Mouse (Mus musculus) CD4-positive, CD25-positive, alpha-beta regulatory T cell, adult 4 months (primary cell): ENCODE data around the gene Sesn1. TPM values are rescaled to one million over a fixed set of nuclear protein-coding genes. Genes with fewer than 3 reads are reported as not detected.
"Not testable (repeated sequence)": the region's sequence is repeated elsewhere in the genome, so short reads cannot be mapped to it uniquely, and the experiment has no call there.

Source experiments
- ATAC-seq: one replicate; pipeline ENCODE4 v1.8.0; 2017
- polyA plus RNA-seq, 2 experiments: library from polyadenylated mRNA; unstranded; fragments of 100-300 nt; shearing (Covaris generic); gene quantifications; one replicate each; pipeline ENCODE4 v1.2.1; 2017

The Sesn1 gene
- polyA plus RNA-seq, 2 experiments from 2014 or later: 117 to 130 TPM

DNA sequence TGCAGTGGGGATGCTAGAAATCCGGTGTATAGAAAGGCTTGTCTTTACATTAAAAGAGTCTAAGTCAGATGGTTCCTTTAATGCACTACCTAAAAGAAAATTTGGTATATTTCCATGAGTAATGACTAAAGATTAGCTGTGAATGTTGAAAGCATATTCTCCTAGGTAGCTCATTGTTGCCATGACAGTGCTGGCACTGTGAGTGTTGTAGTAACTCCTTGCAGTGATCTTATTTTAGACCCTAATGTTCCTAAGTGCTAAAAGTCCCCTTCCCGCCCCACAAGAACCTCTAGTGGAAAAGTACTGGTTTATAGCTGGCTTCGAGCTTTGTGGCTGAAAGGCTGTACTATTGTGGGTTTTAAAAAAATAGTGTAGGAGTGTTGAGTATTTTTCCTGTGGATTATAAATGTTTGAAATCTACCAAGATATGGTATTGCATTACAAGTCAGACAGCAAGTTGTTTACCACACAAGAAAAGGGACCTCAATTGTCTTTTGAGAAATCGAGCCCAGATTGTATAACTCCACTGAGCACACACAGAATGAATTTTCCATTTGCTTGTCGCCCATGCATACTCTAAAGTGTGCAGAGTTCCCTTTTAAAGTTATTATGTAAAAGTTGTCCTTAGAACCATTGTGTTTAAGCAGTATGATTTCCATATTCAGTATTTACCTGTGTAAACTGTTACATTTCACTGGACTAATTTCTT, 13.0 kb downstream of the Sesn1 start:
- ATAC-seq: peak; percentile 37

DNA sequence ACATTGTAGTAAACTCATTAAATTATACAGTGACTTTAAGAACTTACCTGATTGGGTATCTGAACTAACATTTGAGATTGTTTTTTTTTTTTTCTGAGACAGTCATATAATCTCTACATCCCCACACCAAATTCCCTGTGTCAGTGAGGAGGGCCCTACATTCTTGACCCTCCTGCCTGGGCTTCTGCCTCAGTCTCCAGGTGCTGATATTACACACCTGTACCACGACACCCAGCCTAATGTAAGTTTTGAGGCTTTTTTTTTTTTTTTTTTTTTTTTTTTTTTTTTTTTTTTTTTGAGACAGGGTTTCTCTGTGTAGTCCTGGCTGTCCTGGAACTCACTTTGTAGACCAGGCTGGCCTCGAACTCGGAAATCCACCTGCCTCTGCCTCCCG, 13.5 kb downstream of the Sesn1 start:
- not testable (repeated sequence) for ATAC-seq

DNA sequence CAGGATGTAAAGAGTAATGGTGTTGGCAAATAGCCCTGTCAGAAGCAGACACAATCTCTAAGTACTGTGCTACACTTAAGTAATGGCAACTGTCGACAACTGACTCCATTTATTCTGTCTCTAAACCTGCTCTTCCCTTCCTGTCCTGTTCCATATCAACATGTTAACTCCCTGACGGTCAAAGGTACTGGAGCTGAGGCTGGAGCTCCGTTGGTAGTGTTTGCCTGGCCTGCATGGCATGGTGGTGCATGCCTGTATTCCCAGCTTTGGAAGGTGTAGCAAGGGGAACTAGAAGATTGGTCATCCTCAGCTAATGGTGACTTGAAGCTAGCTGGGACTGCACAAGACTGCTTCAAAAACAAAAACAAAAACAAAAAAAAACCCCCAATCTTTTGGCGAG, 14.2 kb downstream of the Sesn1 start:
- no peak for ATAC-seq

DNA sequence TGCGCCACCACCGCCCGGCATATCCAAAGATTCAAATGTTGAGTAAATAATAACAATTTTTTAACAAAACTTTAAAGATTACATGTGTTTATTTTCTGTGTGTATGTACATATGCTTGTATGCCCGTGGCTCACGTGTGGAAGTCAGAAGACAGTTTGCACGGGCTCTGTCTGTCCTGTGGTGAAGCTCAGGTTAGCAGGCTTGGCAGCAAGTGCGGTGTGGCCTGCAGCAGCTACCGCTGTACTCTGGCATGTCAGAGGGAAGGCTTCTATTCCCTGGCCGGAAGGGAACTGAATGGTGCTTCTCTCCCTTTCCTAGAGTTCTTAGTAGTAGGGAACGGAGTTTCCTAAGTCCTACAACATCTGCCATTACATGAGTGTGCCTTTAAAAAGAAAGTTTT, 15.3 kb downstream of the Sesn1 start:
- no peak for ATAC-seq

DNA sequence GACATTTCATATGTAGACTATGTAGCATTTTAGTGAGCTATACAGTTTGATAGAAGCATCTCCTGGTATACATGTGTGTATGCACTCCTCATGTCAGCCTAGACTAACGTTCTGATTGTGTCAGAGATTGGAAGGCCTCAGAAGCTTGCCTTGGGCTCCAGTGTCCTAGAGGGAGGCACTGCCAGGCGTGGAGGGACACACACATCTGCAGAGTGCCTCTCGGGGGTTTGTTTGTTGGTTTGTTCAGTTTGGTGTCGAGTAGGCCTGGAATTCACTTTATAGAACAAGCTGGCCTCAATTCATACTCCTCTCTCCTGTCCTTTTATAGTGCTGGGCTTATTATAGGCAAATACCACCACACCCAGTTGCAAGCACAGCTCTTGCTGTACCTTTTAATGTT, 16.3 kb downstream of the Sesn1 start:
- ATAC-seq: no peak

DNA sequence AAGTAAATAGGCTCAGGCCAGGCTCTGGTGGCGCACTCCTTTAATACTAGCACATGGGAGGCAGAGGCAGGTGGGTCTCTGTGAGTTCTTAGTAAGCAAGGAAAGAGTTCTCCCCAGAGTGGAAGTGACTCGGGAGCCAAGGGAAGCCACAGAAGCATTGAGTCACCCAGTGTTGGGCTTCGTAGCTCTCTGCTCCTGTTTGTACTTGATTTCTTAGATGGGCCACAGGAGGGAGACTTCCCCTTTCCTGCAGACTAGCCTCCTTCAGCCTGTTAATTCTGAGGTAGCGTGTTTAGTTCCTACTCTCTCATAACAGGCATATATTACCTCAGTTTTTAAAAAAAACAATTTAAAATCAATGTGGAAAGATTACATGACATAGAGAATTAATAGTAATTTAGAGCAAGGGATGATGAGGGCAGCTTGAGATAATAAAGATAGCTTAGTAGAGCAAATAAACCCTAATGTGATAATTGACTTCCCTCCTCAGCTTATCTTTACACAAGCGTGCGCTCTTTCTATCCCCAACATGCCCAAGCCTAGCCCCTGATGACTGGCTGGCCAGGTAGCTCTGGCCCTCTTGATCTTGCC, 16.9 kb downstream of the Sesn1 start:
- no peak for ATAC-seq

DNA sequence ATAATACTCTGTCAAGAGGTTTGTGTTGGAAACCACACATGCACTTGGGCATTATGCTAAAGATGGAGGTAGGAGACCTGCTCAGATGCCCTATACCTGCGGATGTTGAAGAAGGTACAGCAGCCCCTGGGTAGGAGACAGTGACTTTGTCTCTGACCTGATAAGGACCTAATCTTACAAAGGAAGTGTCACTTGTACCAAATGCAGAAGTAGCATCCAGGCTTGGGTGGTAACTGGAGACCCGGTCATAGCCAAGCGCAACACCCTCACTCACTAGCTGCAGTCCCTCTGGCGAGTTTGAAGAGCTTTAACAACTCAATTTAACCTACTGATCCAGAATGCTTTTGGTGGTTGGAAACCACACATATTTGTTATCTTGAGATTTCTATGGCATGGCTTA, 18.0 kb downstream of the Sesn1 start:
- no peak for ATAC-seq

DNA sequence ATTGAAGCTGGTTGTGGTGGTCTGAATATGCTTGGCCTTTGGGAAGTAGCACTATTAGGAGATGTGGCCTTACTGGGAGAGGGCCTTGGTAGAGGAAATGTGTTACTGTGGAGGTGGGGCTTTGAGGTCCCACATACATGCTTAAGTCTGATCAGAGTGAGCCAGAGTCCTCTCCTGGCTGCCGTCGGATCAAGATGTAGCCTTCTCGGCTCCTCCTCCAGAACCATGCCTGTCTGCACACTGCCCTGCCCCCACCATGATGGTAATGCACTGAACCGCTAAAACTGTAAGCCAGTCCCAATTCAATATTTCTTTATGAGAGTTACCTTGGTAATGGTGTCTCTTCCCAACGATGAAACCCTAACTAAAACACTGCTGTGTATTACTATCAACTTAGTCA, 19.5 kb downstream of the Sesn1 start:
- ATAC-seq: no peak

DNA sequence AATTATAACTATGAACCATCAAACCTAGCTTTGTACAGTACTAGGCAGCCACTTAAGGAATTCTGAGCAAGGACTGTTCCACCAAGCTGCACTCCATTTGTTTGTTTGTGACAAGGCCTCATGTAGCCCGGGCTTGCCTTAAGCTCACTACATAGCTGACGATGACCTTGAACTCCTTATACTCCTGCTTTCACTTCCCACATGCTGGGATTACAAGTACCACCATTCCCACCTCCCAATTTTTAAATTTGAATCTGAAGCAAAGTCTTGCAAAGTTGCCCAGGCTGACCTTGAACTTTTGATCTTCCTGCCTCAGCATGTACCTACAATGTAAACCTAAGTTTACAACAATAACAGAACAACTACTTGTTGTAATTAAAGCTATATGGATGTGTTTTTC, 20.2 kb downstream of the Sesn1 start:
- ATAC-seq: no peak

DNA sequence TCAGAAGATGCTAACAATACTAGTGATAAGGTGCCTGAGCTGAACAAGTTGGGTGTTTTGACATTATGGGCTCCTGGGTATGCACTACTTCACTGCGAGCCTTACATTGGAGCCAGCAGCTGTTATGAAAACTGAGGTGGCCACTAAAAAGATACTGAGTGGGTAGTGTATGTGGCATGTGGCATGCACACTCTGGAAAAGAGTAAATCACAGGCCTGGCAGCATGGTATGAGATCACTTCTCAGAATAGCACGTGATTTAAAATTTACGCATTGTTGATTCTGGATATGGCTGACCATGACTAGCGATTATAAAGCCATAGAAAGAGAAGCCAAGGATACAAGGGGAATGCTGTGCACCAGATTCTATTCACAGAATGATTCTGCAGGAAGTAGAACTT, 20.7 kb downstream of the Sesn1 start:
- ATAC-seq: no peak

DNA sequence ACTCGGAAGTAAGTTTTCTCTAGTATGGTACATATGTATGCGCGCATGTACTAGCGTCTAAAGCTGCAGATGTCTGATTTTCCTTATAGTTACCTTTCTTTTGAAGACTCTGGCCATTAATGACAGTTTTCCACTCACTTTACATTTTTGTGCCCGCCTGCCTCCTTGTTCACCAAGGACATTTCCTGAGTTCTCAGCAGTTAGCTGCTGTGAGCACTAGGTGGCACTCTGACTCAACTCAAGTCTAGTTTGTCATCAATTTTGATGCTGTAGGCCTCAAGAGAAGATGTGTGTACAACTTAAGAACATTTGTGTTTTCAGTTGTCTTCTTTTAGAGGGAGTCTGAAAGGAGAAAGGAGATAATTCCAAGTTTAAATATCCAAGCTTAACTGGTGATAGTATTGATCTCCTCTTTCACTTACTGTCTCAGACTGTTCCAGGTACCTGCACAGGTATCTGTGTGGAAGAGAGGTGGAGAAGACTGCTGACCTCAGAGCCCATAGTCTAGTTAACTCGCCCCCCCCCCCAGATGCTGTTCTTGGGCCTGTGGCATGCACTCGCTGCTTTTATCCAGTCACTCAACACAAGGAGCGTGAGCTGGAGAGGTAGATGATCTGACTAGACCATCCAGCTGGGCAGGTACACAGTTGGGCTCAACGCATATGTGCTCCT, 21.3 kb downstream of the Sesn1 start:
- peak; percentile 92 for ATAC-seq

DNA sequence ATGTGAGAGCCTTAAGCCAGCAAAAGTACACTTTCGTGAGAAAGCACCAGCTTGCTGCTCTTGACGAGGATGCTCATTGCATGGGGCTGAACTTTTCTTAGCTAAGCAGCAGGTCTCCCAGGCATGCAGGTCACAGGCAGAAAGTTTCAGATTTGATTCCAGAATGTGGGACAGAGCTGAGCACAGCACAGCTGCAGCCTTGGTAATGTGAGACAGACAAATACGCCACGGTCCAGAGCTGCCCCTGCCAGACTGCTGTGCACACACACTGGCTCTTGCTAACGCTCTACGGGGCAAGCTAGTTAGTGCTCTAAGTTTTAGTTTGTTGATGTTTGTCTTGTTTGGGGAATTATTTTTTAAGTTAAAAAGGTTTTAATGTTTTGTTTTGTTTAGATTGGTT, 22.5 kb downstream of the Sesn1 start:
- no peak for ATAC-seq

DNA sequence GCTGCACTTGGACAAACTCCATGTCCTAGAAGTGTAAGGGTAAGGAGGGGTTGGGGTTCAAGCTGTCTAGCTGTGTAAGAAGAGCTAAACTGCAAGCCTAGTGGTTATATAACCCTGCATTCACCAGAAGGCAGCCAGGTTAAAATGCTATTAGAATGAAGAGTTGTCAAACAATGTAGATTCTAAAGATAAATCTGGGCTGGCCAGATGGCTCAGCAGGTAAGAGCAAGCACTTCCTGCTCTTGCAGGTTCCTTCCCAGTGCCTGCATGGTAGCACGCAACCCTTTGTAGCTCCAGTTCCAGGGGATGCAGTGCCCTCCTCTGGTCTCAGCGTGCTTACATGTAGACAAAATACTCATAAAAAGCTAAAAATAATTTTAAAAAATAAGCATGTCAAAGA, 24.4 kb downstream of the Sesn1 start:
- peak; percentile 8 for ATAC-seq

DNA sequence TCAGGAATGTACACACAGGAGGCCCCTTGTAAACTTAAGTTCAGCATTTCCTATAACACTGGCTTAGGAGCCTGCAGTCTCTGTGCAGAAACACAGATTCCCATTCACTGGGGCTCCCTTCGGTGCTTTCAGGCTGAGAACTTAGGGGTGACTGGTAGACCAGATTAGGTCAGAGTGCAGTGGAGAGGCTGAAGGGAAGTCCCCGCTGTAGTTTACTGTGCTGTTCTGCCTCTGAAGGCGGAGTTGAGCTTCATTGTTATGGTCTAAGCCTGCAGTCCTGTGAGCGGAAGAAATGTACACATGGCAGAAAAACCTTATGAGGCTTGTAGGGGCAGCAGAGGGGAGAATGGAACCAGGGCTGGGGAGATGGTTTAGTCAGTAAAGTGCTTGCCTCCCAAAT, 29.2 kb downstream of the Sesn1 start:
- ATAC-seq: peak; percentile 98

DNA sequence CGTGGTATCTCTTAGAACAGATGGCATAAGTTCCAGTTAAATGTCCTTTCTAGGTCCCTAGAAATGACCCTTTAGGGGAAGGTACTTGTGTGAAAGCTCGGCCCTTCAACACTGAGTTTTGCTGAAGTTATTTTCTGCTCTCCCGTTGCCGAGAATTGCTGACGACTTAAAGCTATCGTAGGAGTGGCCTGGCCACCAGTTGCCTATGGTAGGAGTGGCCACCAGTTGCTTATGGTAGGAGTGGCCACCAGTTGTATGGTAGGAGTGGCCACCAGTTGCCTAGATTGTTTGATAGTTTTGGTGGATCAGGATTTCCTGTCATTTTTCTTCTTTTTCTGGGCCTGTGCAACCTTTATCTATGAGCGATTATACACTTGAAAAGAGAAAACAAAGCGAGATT, 38.0 kb downstream of the Sesn1 start:
- ATAC-seq: no peak

DNA sequence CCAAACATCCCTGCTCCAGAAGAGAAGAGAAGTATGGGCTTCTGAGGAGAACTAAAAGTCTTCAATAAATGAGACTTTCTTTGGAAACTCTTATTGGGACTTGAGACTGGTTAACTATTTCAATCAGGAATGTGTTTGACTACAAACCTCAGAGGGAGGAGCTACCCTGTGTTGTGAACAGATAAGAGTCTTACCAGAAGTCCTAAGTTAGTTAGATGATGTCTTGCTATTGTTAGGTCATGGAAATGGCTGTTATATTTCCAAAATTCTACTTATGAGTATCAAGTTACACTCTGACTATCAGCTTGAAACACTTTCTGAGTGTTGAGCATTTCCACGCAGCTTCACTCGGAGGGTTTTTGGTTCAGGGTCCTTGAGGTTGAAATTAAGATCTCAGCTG, 39.0 kb downstream of the Sesn1 start:
- no peak for ATAC-seq

DNA sequence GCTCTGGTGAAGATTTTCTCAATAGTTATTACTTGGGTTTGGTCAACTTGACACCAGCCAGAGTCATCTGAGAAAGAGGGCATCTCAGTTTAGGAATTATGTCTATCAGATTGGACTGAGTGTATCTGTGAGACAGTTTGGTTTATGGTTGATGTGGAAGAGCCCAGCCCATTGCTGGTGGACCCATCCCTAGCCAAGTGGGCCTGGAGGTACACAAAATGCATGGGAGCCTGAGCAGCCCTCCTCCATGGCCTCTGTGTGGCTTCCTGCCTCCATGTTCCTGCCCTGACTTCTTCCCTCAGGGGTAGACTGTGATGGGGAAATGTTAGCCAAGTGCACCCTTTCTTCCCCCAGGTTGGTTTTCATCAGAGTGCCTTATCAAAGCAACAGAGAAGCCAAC, 50.1 kb downstream of the Sesn1 start:
- ATAC-seq: no peak

DNA sequence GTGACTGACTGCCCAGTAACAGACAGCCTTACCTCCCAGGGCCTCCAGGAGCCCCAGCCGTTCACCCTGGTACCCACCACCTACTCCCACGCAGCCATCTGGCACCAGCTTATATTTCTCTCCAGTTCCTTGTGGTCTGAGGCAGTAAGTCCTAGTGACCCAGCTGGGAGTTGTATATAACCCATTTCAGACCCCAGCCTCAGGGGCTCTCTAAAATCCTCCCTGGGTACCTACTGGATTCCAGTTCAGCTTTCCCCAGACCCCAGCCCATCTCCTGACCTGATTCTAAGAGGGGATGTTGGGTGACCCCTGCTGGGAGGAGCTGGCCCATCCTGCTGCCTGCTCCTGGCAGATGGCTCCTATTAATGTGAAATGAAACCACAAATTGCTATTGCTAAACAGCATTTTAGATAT, 50.5 kb downstream of the Sesn1 start:
- ATAC-seq: no peak

DNA sequence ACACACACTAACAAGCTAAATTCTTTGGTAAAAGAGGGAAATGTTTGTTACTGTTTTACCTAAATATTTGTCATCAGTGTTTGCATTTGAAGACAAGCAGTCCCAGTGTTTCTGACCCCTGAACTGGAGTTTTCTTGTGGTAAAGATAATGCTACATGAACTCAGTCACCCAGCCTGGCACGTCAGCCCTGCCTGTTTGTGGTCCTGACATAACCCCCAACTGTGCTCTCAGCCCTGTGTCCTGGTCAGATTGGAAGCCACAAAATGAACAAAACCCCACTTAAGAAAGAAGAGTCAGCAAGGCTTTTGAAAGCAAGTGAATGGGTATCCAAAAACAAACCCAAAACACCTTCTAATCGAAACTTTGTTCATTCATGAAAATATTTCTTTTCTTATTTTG, 53.3 kb downstream of the Sesn1 start:
- no peak for ATAC-seq

DNA sequence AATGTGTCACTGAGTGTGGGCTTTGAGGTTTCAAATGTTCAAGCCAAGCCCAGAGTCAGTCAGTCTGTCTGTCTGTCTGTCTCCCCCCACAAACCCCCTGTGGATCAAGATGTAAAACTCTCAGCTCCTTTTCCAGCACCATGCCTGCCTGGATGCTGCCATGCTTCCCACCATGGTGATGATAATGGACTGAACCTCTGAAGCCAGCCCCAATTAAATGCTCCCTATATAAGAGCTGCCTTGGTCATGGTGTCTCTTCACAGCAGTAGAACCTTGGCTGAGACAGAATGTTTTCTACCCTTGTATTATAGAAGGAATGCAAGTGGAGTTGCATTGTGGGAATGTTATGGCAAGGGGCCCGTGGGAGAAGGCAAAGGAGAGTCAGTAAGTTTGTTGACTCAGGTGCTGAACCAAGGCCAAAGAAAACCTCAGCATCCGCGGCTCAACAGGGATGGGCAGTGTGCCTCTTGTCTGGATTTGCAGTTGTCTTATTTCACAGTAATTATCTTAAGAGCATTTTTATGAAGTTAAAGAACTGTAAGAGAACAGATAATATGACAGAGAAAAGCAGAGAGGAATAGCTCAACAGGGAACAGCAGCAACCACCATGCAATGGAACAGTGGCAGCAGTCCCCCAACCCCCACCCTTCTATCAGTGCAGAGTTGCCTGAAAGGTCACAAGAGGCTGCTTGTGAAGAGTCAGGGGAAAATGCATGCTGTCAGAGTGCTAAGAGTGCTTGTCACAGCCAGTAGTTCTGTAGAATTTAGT, 56.5 kb downstream of the Sesn1 start:
- ATAC-seq: peak; percentile 40

DNA sequence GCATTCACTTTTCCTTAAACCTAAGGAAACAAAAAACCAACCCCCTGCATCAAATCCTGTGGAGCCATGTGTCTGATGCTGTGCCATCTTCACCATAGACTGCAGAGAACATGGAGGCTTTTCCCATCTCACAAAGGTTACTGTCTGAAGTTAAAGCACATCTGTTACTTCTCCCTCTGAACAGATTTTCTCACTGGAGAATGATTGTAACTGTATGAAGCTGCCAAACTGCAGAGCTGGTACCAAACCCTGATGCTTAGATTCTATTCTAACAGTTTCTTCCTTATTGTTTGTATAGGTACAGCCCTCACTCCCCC, 57.1 kb downstream of the Sesn1 start:
- no peak for ATAC-seq

DNA sequence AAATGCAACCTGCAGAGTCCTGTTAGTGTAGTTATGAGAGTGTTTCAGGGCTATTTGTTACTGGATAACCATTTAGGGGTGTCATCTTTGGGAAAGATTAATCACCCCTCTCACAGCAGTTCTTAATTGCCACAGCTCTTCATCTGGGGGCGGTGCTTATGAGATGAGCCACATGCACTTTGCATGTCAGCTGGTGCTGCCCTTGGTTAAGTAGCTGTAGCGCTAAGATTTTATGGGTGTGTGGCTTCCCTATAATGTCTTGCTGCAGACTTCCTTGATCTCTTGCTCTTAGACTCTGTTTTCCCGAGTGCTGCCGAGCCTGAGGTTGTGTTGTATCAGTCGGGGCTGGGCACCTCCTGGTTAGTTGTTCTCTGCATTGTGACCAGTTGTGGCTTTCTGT, 58.2 kb downstream of the Sesn1 start:
- peak; percentile 72 for ATAC-seq

DNA sequence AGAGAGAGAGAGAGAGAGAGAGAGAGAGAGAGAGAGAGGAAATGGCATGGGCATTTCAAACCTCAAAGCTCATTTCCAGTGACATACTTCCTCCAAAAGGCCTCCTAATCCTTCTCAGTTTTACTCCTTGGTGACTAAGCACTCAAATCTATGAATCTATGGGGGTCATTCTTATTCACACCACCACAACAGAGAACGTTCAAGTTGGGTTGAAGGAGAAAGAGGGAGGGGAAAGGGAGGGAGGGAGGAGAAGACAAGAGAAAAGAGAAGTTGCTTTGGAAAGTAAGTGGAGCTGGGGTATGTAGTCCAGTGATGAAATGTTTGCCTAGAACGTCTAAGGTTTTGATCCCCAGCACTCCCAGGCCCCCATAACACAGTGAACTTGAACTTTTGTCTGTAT, 60.4 kb downstream of the Sesn1 start:
- ATAC-seq: no peak

DNA sequence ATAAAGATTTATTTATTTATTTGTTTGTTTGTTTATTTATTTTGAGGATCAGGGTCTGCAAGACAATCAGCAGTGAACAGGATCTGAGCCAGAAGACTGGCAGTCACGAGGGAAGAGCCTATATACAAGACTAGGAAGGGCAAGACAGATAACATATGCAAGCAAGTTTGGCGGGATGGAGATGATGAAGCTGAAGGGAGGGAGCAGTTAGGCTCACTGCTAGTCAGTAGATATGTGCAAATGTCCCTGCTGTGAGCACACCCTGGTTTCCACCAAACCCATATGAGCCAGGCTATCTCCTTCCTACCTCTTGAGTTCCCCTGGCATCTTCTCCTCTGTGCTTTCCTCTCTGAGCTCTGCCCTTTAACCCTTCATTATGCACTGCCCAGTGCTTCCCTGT, 61.8 kb downstream of the Sesn1 start:
- no peak for ATAC-seq
